Mouse (Mus musculus) hindbrain, embryonic 12.5 days (tissue): ENCODE measurements around the gene Cep350. TPM values are rescaled to one million over a fixed set of nuclear protein-coding genes. Genes with fewer than 3 reads are reported as not detected.

Source experiments
- ATAC-seq: fragments of 200-750 bp; cut with Nextera tagmentation; 2 replicates; pipeline ENCODE4 v1.8.0; 2017; ENCODE audit warnings: moderate TSS enrichment; ENCODE audit not compliant: low FRiP score
- H3K27ac ChIP-seq: fragments of 300-500 bp; sonication (generic); 2 replicates; pipeline ENCODE4 v1.5.1; 2016; ENCODE audit warnings: mild to moderate bottlenecking
- H3K27me3 ChIP-seq: fragments of 300-500 bp; sonication (generic); 2 replicates; pipeline ENCODE4 v1.6.1; 2016; ENCODE audit warnings: mild to moderate bottlenecking
- H3K36me3 ChIP-seq: fragments of 300-500 bp; sonication (generic); 2 replicates; pipeline ENCODE4 v1.6.1; 2016; ENCODE audit warnings: mild to moderate bottlenecking
- H3K4me1 ChIP-seq: fragments of 300-500 bp; sonication (generic); 2 replicates; pipeline ENCODE4 v1.6.1; 2016
- H3K4me2 ChIP-seq: fragments of 300-500 bp; sonication (generic); replicated peaks from 2 replicates; pipeline ENCODE4 v1.6.1; 2016; ENCODE audit warnings: mild to moderate bottlenecking
- H3K4me3 ChIP-seq: fragments of 300-500 bp; sonication (generic); 2 replicates; pipeline ENCODE4 v1.5.1; 2016; ENCODE audit warnings: mild to moderate bottlenecking
- H3K9ac ChIP-seq: fragments of 300-500 bp; sonication (generic); 2 replicates; pipeline ENCODE4 v1.6.1; 2016; ENCODE audit warnings: mild to moderate bottlenecking, moderate library complexity
- H3K9me3 ChIP-seq: fragments of 300-500 bp; sonication (generic); replicated peaks from 2 replicates; pipeline ENCODE4 v1.6.1; 2016; ENCODE audit warnings: mild to moderate bottlenecking
- WGBS: fragments of 180-500 bp; shearing (Covaris S2); methylation state at CpG from one replicate; pipeline ENCODE4 v1.1.7; 2016; 5-methylcytosine and 5-hydroxymethylcytosine counted together
- polyA plus RNA-seq: library from polyadenylated mRNA; unstranded; fragments of >200 nt; fragmentation: Nextera tagmentation; extraction: Ambion mirVana; gene quantifications from 2 replicates; pipeline ENCODE4 v1.2.1, GENCODE M21; 2016

The Cep350 gene
- polyA plus RNA-seq, 1 experiment from 2014 or later, result 14.0 TPM

- Histone ChIP-seq H3K4me1 (no peaks in the 10 kb centered on the region), H3K4me3 (no peak overlapping the region), H3K36me3 (peaks cover 66% of the 10 kb centered on the region), H3K4me2 (no peak overlapping the region), H3K27me3 (no peaks in the 10 kb centered on the region), H3K9ac (no peak overlapping the region), H3K27ac (no peak overlapping the region), H3K9me3 (no peaks in the 10 kb centered on the region)
- WGBS, result 76% methylated on average over 4 of the region's 4 CpGs
- no peak for ATAC-seq
These were observed 110.1 kb downstream of the Cep350 start for GRCm38 (mm10) chr1:155862967-155863366.

GRCm38 (mm10) chr1:155854926-155855702 is 117.9 kb downstream of the Cep350 start:
- WGBS, result 84% methylated on average over 7 of the region's 7 CpGs
- peaks cover 39% of the 10 kb centered on the region for H3K36me3 ChIP-seq
- H3K4me3 ChIP-seq, result no peak overlapping the region
- ATAC-seq, result no peak
- H3K27me3 ChIP-seq, result no peaks in the 10 kb centered on the region
- no peaks in the 10 kb centered on the region for H3K9me3 ChIP-seq
- no peak overlapping the region for H3K9ac ChIP-seq
- no peaks in the 10 kb centered on the region for H3K4me1 ChIP-seq
- no peak overlapping the region for H3K4me2 ChIP-seq
- no peak overlapping the region for H3K27ac ChIP-seq

- no peak for ATAC-seq
- 98% methylated on average over 5 of the region's 5 CpGs for WGBS
- no peaks in the 10 kb centered on the region for H3K27me3 ChIP-seq
- H3K4me2 ChIP-seq, result no peak overlapping the region
- H3K4me1 ChIP-seq, result no peaks in the 10 kb centered on the region
- H3K36me3 ChIP-seq, result peaks cover 40% of the 10 kb centered on the region
- no peak overlapping the region for H3K9ac ChIP-seq
- H3K27ac ChIP-seq, result no peak overlapping the region
- H3K9me3 ChIP-seq, result no peaks in the 10 kb centered on the region
- no peak overlapping the region for H3K4me3 ChIP-seq
These were observed 120.0 kb downstream of the Cep350 start for GRCm38 (mm10) chr1:155853009-155853408.

GRCm38 (mm10) chr1:155844235-155844634 is 128.8 kb downstream of the Cep350 start:
- no peaks in the 10 kb centered on the region; the same call in 1 of the 2 replicates for H3K9me3 ChIP-seq
- ATAC-seq, result no peak
- no peak overlapping the region for H3K9ac ChIP-seq
- no peaks in the 10 kb centered on the region for H3K4me1 ChIP-seq
- no peak overlapping the region for H3K4me3 ChIP-seq
- H3K27ac ChIP-seq, result no peak overlapping the region
- no peaks in the 10 kb centered on the region for H3K27me3 ChIP-seq
- peaks cover 34% of the 10 kb centered on the region for H3K36me3 ChIP-seq
- no peak overlapping the region for H3K4me2 ChIP-seq
- 92% methylated on average over 5 of the region's 5 CpGs for WGBS

GRCm38 (mm10) chr1:155843538-155843937 is 129.5 kb downstream of the Cep350 start:
- Histone ChIP-seq H3K4me3 (no peak overlapping the region), H3K36me3 (peaks cover 30% of the 10 kb centered on the region), H3K9me3 (no peaks in the 10 kb centered on the region; the same call in 1 of the 2 replicates), H3K27me3 (no peaks in the 10 kb centered on the region), H3K4me1 (no peaks in the 10 kb centered on the region), H3K9ac (no peak overlapping the region), H3K27ac (no peak overlapping the region), H3K4me2 (no peak overlapping the region)
- no peak for ATAC-seq
- WGBS, result 93% methylated on average over 4 of the region's 4 CpGs

- WGBS, result 83% methylated on average over 2 of the region's 2 CpGs
- H3K4me2 ChIP-seq, result no peak overlapping the region
- H3K9me3 ChIP-seq, result no peaks in the 10 kb centered on the region
- H3K27ac ChIP-seq, result no peak overlapping the region
- H3K36me3 ChIP-seq, result no peaks in the 10 kb centered on the region
- H3K4me3 ChIP-seq, result no peak overlapping the region
- no peak overlapping the region for H3K9ac ChIP-seq
- no peaks in the 10 kb centered on the region for H3K27me3 ChIP-seq
- ATAC-seq, result no peak
- no peaks in the 10 kb centered on the region for H3K4me1 ChIP-seq
These were observed 137.4 kb downstream of the Cep350 start for GRCm38 (mm10) chr1:155835667-155836066.

- no peaks in the 10 kb centered on the region for H3K36me3 ChIP-seq
- no peak overlapping the region for H3K4me3 ChIP-seq
- H3K4me1 ChIP-seq, result no peaks in the 10 kb centered on the region
- ATAC-seq, result no peak
- H3K27ac ChIP-seq, result no peak overlapping the region
- no peak overlapping the region for H3K4me2 ChIP-seq
- H3K9ac ChIP-seq, result no peak overlapping the region
- no peaks in the 10 kb centered on the region for H3K27me3 ChIP-seq
- H3K9me3 ChIP-seq, result no peaks in the 10 kb centered on the region
- 89% methylated on average over 9 of the region's 9 CpGs for WGBS
These were observed 139.4 kb downstream of the Cep350 start for GRCm38 (mm10) chr1:155833610-155834009.

- H3K27me3 ChIP-seq, result no peaks in the 10 kb centered on the region
- 95% methylated on average over 3 of the region's 3 CpGs for WGBS
- no peak overlapping the region for H3K4me2 ChIP-seq
- no peaks in the 10 kb centered on the region for H3K9me3 ChIP-seq
- no peak overlapping the region for H3K27ac ChIP-seq
- no peaks in the 10 kb centered on the region for H3K4me1 ChIP-seq
- ATAC-seq, result no peak
- no peak overlapping the region for H3K9ac ChIP-seq
- H3K4me3 ChIP-seq, result no peak overlapping the region
- H3K36me3 ChIP-seq, result no peaks in the 10 kb centered on the region
These were observed 141.1 kb downstream of the Cep350 start for GRCm38 (mm10) chr1:155831958-155832357.

- H3K4me1 ChIP-seq, result no peaks in the 10 kb centered on the region
- no peaks in the 10 kb centered on the region for H3K27me3 ChIP-seq
- H3K9me3 ChIP-seq, result no peaks in the 10 kb centered on the region
- H3K9ac ChIP-seq, result no peak overlapping the region
- no peaks in the 10 kb centered on the region for H3K36me3 ChIP-seq
- no peak overlapping the region for H3K27ac ChIP-seq
- 76% methylated on average over 6 of the region's 6 CpGs for WGBS
- H3K4me3 ChIP-seq, result no peak overlapping the region
- H3K4me2 ChIP-seq, result no peak overlapping the region
- ATAC-seq, result no peak
These were observed 142.2 kb downstream of the Cep350 start for GRCm38 (mm10) chr1:155830861-155831260.

GRCm38 (mm10) chr1:155827703-155828295 is 145.3 kb downstream of the Cep350 start:
- H3K9ac ChIP-seq, result no peak overlapping the region
- H3K4me1 ChIP-seq, result no peaks in the 10 kb centered on the region
- WGBS, result 64% methylated on average over 8 of the region's 8 CpGs
- no peak overlapping the region for H3K27ac ChIP-seq
- no peaks in the 10 kb centered on the region for H3K27me3 ChIP-seq
- no peaks in the 10 kb centered on the region for H3K9me3 ChIP-seq
- H3K36me3 ChIP-seq, result no peaks in the 10 kb centered on the region
- ATAC-seq, result no peak
- H3K4me2 ChIP-seq, result no peak overlapping the region
- H3K4me3 ChIP-seq, result no peak overlapping the region

- Histone ChIP-seq H3K27ac (no peak overlapping the region), H3K9ac (no peak overlapping the region), H3K36me3 (no peaks in the 10 kb centered on the region), H3K9me3 (peaks cover 3% of the 10 kb centered on the region; the same call in 1 of the 2 replicates), H3K4me1 (no peaks in the 10 kb centered on the region), H3K4me3 (no peak overlapping the region), H3K4me2 (no peak overlapping the region), H3K27me3 (no peaks in the 10 kb centered on the region)
- WGBS, result 48% methylated on average over 5 of the region's 5 CpGs
- ATAC-seq, result no peak
These were observed 146.2 kb downstream of the Cep350 start for GRCm38 (mm10) chr1:155826803-155827395.

- Histone ChIP-seq H3K4me1 (no peaks in the 10 kb centered on the region), H3K9me3 (peaks cover 6% of the 10 kb centered on the region; the same call in 1 of the 2 replicates), H3K9ac (no peak overlapping the region), H3K27me3 (no peaks in the 10 kb centered on the region), H3K36me3 (no peaks in the 10 kb centered on the region), H3K27ac (no peak overlapping the region), H3K4me3 (no peak overlapping the region), H3K4me2 (no peak overlapping the region)
- WGBS, result 86% methylated on average over 4 of the region's 4 CpGs
- no peak for ATAC-seq
These were observed 146.9 kb downstream of the Cep350 start for GRCm38 (mm10) chr1:155825940-155826716.
